Mouse (Mus musculus) midbrain, embryonic 13.5 days (tissue): Measurements from ENCODE around the gene Poldip2. TPM values are rescaled to one million over a fixed set of nuclear protein-coding genes. Genes with fewer than 3 reads are reported as not detected.
A peak's percentile ranks its signal among the peaks of the same experiment; 100 is the strongest.

Source experiments
- ATAC-seq: fragments of 200-750 bp; cut with Nextera tagmentation; 2 replicates; pipeline ENCODE4 v1.8.0; 2017; ENCODE audit warnings: mild to moderate bottlenecking, moderate TSS enrichment, moderate library complexity
- H3K27ac ChIP-seq: fragments of 300-500 bp; sonication (generic); 2 replicates; pipeline ENCODE4 v1.5.1; 2015; ENCODE audit warnings: inconsistent platforms, mild to moderate bottlenecking, moderate library complexity
- H3K27me3 ChIP-seq: fragments of 300-500 bp; sonication (generic); 2 replicates; pipeline ENCODE4 v1.6.1; 2015; ENCODE audit warnings: mild to moderate bottlenecking, inconsistent platforms
- H3K36me3 ChIP-seq: fragments of 300-500 bp; sonication (generic); 2 replicates; pipeline ENCODE4 v1.6.1; 2015; ENCODE audit warnings: mild to moderate bottlenecking, inconsistent platforms
- H3K4me1 ChIP-seq: fragments of 300-500 bp; sonication (generic); replicated peaks from 2 replicates; pipeline ENCODE4 v1.6.1; 2015; ENCODE audit warnings: inconsistent platforms
- H3K4me2 ChIP-seq: fragments of 300-500 bp; sonication (generic); replicated peaks from 2 replicates; pipeline ENCODE4 v1.6.1; 2015; ENCODE audit warnings: moderate library complexity, mild to moderate bottlenecking, inconsistent platforms
- H3K4me3 ChIP-seq: fragments of 300-500 bp; sonication (generic); replicated peaks from 2 replicates; pipeline ENCODE4 v1.5.1; 2015; ENCODE audit warnings: mild to moderate bottlenecking, inconsistent platforms
- H3K9ac ChIP-seq: fragments of 300-500 bp; sonication (generic); replicated peaks from 2 replicates; pipeline ENCODE4 v1.6.1; 2015; ENCODE audit warnings: mild to moderate bottlenecking, inconsistent platforms
- H3K9me3 ChIP-seq: fragments of 300-500 bp; sonication (generic); 2 replicates; pipeline ENCODE4 v1.6.1; 2016; ENCODE audit warnings: mild to moderate bottlenecking, inconsistent platforms
- WGBS: fragments of 180-500 bp; shearing (Covaris S2); methylation state at CpG from one replicate; pipeline ENCODE4 v1.1.7; 2015; 5-methylcytosine and 5-hydroxymethylcytosine counted together
- polyA plus RNA-seq: library from polyadenylated mRNA; unstranded; fragments of >200 nt; fragmentation: Nextera tagmentation; extraction: Ambion mirVana; gene quantifications from 2 replicates; pipeline ENCODE4 v1.2.1, GENCODE M21; 2015

Gene Poldip2
- polyA plus RNA-seq, 1 experiment from 2014 or later = 176 TPM

DNA sequence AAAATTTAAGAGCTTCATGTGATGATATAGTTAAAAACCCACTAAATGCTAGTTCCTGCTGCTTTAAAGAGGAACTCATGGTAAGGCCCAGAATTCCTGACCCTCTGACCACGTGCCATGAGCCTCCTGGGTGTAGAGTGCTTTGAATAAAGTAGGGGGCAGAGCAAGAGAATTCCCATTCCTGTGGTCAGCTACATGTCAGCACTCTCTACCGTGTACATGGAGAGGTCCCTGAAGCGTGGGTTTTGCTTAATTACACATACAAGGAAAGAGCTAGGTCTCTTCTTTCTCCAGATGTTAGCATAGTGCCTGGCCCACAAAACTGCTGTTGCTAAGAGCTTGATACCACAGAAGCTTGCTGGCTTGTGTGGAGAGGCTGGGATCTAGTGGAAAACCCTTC, 6.6 kb upstream of the Poldip2 start:
- Histone ChIP-seq H3K9ac (no peak overlapping the region), H3K27me3 (peaks cover under 1% of the 10 kb centered on the region; the same call in 1 of the 2 replicates), H3K4me3 (no peak overlapping the region), H3K36me3 (peaks cover 47% of the 10 kb centered on the region), H3K9me3 (no peaks in the 10 kb centered on the region), H3K4me1 (no peaks in the 10 kb centered on the region), H3K27ac (no peak overlapping the region), H3K4me2 (no peak overlapping the region)
- ATAC-seq = no peak
- WGBS = 85% methylated on average over 3 of the region's 3 CpGs

DNA sequence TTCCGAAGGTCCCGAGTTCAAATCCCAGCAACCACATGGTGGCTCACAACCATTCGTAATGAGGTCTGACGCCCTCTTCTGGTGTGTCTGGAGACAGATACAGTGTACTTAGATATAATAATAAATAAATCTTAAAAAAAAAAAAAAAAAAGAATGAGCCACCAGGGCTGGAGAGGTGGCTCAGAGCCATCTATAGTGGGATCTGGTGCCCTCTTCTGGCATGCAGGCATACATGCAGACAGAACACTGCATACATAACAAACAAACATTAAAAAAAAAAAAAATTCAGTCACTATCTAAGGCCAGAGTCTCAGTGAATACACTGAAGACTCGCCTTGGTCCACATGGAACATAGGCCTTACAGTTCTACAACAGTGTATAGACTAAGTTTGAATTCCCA, 2.8 kb upstream of the Poldip2 start:
- Histone ChIP-seq H3K9ac (no peak overlapping the region), H3K9me3 (no peaks in the 10 kb centered on the region), H3K4me1 (peaks cover 23% of the 10 kb centered on the region), H3K27ac (no peak overlapping the region), H3K4me3 (no peak overlapping the region), H3K4me2 (no peak overlapping the region), H3K27me3 (no peaks in the 10 kb centered on the region), H3K36me3 (peaks cover 48% of the 10 kb centered on the region)
- no peak for ATAC-seq
- WGBS = 83% methylated on average over 5 of the region's 5 CpGs

DNA sequence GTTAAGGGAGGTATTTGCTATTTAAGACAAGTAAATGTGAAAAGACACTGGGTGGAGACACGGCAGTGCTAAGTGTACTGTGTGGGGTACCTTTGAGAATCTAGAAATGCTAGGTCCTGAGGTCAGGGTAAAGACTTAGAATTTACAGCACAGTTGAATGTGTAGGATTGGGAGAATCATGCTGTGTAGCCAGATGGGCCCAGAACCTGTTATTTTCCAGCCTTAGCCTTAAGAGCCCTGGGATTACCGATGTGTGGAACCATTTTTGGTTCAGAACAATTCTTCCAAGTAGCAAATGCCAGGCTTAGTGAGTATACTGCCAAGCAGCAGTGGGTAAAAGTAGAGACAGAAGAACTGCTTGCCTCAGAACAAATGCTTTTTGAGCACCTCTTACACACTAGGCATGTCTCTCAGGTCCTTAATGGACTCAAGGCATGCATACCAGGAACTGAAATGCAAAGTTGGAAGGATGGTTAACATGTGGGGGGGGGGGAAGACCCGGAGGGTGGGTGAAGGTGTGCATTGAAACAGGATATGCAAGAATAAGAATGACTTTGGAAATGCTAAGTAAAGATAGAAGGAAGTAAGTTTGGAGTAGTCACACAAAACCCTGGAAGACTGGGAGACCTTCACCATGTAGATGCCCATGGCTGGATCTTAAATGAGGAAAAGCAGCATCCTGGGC, 1.3 kb downstream of the Poldip2 start:
- Histone ChIP-seq H3K4me3 (peak overlapping the region; percentile 89), H3K27me3 (no peaks in the 10 kb centered on the region), H3K9me3 (no peaks in the 10 kb centered on the region), H3K36me3 (peaks cover 52% of the 10 kb centered on the region), H3K27ac (no peak overlapping the region), H3K4me1 (peaks cover 23% of the 10 kb centered on the region), H3K4me2 (peak overlapping the region; percentile 94), H3K9ac (peak overlapping the region; percentile 98)
- no peak for ATAC-seq
- 85% methylated on average over 3 of the region's 3 CpGs for WGBS

DNA sequence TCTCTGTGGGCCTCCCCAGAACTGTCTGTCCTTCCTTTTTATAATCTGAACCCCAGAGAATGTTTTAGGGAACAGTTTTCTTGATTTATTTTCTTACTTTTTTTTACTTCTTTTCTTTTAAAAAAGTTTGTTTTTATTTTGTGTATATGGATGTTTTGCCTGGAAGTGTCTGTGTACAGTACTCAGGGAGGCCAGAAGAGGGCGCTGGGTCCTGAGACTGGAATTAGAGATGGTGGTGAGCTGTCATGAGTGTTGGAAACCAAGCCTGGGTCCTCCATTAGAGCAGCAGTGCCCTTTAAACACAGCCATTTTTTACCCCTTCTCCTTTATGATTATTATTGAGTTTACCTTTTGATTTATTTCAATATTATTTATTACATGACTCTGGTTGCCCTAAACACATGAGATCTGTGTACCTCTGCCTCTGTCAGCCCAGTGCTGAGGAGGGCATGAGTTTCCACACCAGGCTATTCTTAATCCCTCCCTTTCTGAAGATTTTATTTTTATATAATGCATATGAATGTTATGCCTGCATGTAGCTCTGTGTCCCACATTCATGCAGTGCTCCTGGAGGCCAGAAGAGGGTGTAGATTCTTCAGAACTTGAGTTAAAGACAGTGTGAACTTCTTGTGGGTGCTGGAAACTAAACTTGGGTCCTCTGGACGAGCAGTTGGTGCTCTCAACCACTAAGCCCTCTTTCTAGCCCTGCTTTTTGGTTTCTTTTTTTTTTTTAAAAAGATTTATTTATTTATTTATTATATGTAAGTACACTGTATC, 3.7 kb downstream of the Poldip2 start:
- ATAC-seq = no peak
- Histone ChIP-seq H3K9ac (no peak overlapping the region), H3K36me3 (peaks cover 61% of the 10 kb centered on the region), H3K9me3 (no peaks in the 10 kb centered on the region), H3K27me3 (no peaks in the 10 kb centered on the region), H3K4me3 (no peak overlapping the region), H3K4me2 (no peak overlapping the region), H3K27ac (no peak overlapping the region), H3K4me1 (peaks cover 22% of the 10 kb centered on the region)
- WGBS = 83% methylated on average over 2 of the region's 2 CpGs

DNA sequence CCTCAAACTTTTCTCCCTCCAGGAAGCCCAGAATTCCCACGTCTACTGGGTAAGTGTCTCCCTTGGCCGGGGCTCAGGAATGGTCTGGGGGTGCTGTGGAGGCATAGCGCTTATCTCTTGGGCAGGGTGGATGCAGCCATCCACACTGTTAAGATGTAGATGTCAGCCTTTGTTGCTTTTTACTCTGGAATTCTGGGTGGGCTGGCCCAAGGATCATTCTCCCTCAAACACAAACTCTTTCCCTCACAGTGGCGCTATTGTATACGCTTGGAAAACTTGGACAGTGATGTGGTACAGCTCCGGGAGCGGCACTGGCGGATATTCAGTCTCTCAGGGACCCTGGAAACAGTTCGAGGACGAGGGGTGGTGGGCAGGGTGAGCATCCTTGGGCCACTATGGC, 6.9 kb downstream of the Poldip2 start:
- no peak overlapping the region for H3K9ac ChIP-seq
- peaks cover 93% of the 10 kb centered on the region for H3K36me3 ChIP-seq
- WGBS = 86% methylated on average over 10 of the region's 10 CpGs
- no peak overlapping the region for H3K4me2 ChIP-seq
- no peaks in the 10 kb centered on the region for H3K27me3 ChIP-seq
- H3K4me1 ChIP-seq = no peaks in the 10 kb centered on the region
- no peak overlapping the region for H3K27ac ChIP-seq
- ATAC-seq = no peak
- H3K9me3 ChIP-seq = no peaks in the 10 kb centered on the region
- no peak overlapping the region for H3K4me3 ChIP-seq

DNA sequence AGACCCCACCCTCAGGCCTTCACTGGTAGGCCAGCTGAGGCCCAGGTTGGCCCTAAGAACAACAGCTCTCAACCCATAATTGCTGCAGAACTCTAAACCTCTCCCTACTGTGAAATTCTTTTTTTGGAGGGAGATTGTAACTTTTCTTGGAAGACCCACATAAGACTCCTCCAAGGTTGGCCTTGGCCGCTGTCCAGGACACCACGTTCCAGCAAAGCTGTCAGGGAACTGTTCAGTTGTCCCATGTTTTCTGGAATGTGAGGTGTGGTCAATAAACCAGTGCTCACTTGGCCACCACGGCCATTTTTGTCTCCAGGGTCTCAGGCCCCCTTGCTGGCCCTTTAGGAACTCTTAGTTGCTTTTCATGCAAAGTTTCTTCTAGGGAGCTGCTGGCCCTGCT, 9.9 kb downstream of the Poldip2 start:
- Histone ChIP-seq H3K27me3 (no peaks in the 10 kb centered on the region), H3K4me2 (no peak overlapping the region)

DNA sequence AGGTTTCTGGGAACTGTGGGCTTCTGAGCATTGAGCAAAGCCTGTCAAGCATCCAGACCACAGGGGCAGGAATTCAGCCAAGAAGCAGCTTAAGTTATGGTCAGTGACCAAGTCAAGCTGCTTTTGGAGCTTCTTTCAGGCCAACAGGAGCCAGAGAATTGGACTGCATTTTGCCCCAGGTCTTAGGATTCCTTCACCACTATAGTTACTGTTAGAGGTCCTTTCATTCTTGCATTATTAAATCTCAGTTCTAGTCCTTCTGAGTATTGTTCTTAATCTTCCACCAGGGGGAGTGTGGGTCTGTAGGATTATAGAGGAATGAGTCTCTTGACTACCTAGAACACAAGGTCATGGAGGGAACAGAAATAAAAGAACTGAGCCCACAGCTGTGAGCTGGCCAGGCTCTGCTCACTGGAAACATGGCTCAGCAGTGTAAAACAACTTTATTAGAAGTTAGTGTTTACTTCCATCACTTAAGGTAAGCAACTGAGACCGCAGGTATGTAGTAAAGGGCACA, 10.5 kb downstream of the Poldip2 start:
- Histone ChIP-seq H3K27ac (no peak overlapping the region), H3K9ac (no peak overlapping the region), H3K4me2 (no peak overlapping the region), H3K36me3 (peaks cover 99% of the 10 kb centered on the region), H3K27me3 (no peaks in the 10 kb centered on the region), H3K4me1 (no peaks in the 10 kb centered on the region), H3K4me3 (no peak overlapping the region), H3K9me3 (no peaks in the 10 kb centered on the region)
- ATAC-seq = no peak
- WGBS = 89% methylated on average over 1 of the region's 1 CpGs

More for the DNA sequence above, 9.9 kb downstream of the Poldip2 start:
- ATAC-seq = no peak
- Histone ChIP-seq H3K9ac (no peak overlapping the region), H3K36me3 (peaks cover 95% of the 10 kb centered on the region), H3K9me3 (no peaks in the 10 kb centered on the region), H3K4me3 (no peak overlapping the region), H3K27ac (no peak overlapping the region), H3K4me1 (no peaks in the 10 kb centered on the region)
- WGBS = 93% methylated on average over 3 of the region's 3 CpGs

DNA sequence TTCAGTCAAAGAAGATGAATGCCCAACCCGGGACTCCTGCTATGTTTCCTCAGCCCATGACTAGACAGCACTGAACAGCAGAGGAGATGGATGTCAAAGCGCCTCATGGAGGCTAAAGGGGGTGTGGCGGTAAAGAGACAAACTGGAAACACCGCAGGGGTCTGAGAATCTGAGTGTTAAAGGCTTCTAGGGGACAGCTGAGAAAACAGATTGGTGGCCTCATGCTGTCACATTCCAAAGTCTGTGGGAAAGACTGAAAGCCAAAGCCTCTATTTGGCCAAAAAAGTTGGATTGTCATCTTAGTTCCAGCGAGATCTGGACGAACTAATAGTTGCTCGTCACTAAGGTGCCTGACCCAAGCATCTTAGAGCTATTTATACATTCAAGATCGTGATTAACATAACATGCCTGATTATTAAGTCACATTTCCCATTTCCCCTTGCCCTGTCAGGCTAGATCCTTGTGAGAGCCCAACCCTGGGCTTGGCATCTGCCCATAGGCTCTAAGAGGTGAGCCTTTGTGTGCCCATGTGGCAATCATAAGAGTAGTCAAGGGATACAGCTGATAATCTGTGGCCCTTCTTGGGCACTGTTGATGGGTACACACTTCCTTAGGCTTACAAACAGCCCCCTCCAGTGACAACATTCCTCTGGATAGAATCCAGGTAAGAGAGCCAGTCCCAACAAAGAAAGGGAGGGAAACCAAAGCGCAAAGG, 11.4 kb downstream of the Poldip2 start:
- Histone ChIP-seq H3K9ac (no peak overlapping the region), H3K27me3 (no peaks in the 10 kb centered on the region), H3K9me3 (no peaks in the 10 kb centered on the region), H3K36me3 (peaks cover 99% of the 10 kb centered on the region), H3K27ac (no peak overlapping the region), H3K4me1 (no peaks in the 10 kb centered on the region), H3K4me3 (no peak overlapping the region), H3K4me2 (no peak overlapping the region)
- ATAC-seq = no peak
- 84% methylated on average over 9 of the region's 9 CpGs for WGBS

DNA sequence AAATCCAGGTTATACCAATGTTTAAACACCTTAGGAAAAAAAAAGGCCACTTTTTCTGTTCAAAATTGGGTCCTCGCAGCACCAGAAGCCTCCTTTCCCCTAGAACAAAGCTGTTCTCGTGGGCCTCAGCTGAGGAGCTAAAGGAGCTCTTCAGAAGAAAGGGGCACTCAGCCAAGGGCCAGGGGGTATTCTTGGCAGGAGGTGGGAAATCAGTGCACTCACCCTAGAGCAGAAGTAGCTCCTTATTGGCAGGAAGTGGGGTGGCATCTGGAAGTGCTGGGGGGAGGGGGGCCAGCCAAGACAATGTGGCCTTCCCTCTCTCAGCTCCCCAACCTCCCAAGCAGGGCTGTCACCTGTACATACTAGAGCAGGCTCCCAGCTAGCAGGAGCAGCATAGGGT, 12.8 kb downstream of the Poldip2 start:
- H3K4me3 ChIP-seq = no peak overlapping the region
- H3K4me2 ChIP-seq = no peak overlapping the region
- H3K9me3 ChIP-seq = no peaks in the 10 kb centered on the region
- peaks cover 99% of the 10 kb centered on the region for H3K36me3 ChIP-seq
- no peaks in the 10 kb centered on the region for H3K27me3 ChIP-seq
- WGBS = 87% methylated on average over 2 of the region's 2 CpGs
- H3K9ac ChIP-seq = no peak overlapping the region
- H3K4me1 ChIP-seq = no peaks in the 10 kb centered on the region
- ATAC-seq = no peak
- H3K27ac ChIP-seq = no peak overlapping the region

DNA sequence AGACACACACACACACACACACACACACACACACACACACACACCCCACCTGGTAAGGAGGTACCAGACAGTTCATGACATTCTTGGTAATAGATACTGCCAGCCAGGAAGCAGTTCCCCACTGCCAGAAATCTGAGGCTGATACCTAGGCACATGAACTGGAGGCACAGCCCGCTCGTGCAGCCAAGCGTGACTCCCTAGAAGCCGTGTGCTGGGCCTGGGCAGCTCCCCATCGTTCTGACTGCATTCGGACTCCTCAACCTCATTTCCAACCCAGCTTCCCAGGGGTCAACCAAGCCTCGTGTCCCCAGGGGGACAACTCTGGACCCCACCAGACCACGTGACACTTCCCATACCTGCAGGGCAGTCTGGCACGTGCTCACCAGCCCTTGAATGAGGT, 16.7 kb downstream of the Poldip2 start:
- no peak for ATAC-seq
- Histone ChIP-seq H3K4me3 (no peak overlapping the region), H3K4me2 (no peak overlapping the region), H3K27ac (no peak overlapping the region), H3K27me3 (no peaks in the 10 kb centered on the region), H3K9ac (no peak overlapping the region), H3K9me3 (no peaks in the 10 kb centered on the region), H3K4me1 (no peaks in the 10 kb centered on the region), H3K36me3 (peaks cover 65% of the 10 kb centered on the region)
- 80% methylated on average over 9 of the region's 9 CpGs for WGBS

DNA sequence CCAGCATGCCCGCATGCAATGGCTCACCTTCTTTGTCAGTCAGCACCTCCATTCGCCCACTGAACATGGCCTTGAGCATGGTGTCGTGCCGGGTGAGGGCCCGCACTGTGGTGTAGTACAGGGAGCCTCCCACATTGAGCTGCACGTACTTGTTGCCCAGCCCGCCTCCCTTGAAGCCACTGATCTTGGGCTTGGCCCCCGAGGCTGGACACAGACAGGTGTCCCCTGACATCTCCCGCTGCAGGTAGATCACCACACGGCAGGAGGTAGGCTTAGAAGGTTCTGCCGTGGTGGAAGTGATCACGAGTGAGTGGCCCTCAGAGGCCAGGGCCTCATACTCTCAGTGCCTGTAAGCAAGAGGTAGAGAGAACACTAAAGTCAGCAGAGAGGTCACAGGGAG, 18.0 kb downstream of the Poldip2 start:
- H3K27me3 ChIP-seq = no peaks in the 10 kb centered on the region
- H3K9ac ChIP-seq = no peak overlapping the region
- H3K4me1 ChIP-seq = peaks cover 9% of the 10 kb centered on the region
- H3K4me3 ChIP-seq = no peak overlapping the region
- H3K27ac ChIP-seq = no peak overlapping the region
- WGBS = 94% methylated on average over 12 of the region's 12 CpGs
- no peak for ATAC-seq
- H3K4me2 ChIP-seq = no peak overlapping the region
- H3K9me3 ChIP-seq = no peaks in the 10 kb centered on the region
- H3K36me3 ChIP-seq = peaks cover 52% of the 10 kb centered on the region

DNA sequence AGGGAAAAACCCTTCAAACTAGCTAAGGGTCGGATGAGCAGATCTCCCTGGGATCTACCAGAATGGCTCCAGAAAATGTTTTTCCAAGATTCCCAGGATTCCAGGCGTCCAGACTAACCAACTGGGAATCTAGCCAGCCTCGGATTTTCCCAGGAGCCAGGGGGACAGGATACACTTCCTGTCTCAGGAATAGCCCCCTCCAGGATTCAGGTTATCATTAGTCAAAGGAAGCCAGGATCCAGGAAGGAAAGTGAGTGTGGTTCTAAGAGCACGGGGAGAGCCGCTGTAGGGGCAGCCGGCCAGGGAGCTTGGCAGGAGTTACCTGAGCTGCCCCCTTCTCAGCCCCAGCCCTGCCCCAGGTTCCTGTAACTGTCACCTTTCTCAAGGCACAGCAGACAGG, 19.1 kb downstream of the Poldip2 start:
- peaks cover 41% of the 10 kb centered on the region for H3K36me3 ChIP-seq
- 87% methylated on average over 6 of the region's 6 CpGs for WGBS

More for the DNA sequence above, 19.1 kb downstream of the Poldip2 start:
- ATAC-seq = no peak
- no peak overlapping the region for H3K9ac ChIP-seq
- H3K4me3 ChIP-seq = no peak overlapping the region
- peaks cover 15% of the 10 kb centered on the region for H3K4me1 ChIP-seq
- no peaks in the 10 kb centered on the region for H3K27me3 ChIP-seq
- no peak overlapping the region for H3K27ac ChIP-seq
- no peaks in the 10 kb centered on the region for H3K9me3 ChIP-seq
- H3K4me2 ChIP-seq = no peak overlapping the region
